Mouse (Mus musculus) ovary, postnatal 36 days (tissue): ENCODE data around the gene Trmu.
"Not testable (repeated sequence)": the region's sequence is repeated elsewhere in the genome, so short reads cannot be mapped to it uniquely, and the experiment has no call there.

Experiments
- DNase-seq: peaks from one replicate; pipeline ENCODE4 v3.0.0; 2022; ENCODE audit warnings: low spot score, mixed read lengths

The Trmu gene

GRCm38 (mm10) chr15:85878848-85879497 is at the start of gene Trmu:
Gene Trmu (plus strand): TSS chr15:85879312.
- DNase-seq, result peak; percentile 89

DNA sequence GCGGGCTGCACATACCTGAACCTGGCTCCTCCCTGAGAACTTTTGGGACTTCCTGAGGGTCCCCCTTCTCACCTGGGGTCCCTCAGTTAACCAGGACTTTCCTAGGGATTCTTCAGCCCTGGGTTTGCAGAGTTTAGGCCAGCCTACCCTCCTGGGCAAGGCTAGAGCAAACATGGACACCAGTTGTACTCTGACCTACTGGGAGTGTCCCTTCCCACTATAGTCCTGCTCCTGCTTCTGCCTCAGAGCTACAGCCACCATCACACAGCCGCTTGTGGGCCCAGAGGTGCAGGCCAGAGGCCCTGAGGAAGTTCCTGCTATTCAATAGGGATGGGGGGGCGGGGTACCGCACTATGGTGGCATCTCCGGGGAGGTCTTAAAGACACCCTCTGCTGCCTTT is 49.6 kb upstream of the Trmu start:
- DNase-seq, result no peak

DNA sequence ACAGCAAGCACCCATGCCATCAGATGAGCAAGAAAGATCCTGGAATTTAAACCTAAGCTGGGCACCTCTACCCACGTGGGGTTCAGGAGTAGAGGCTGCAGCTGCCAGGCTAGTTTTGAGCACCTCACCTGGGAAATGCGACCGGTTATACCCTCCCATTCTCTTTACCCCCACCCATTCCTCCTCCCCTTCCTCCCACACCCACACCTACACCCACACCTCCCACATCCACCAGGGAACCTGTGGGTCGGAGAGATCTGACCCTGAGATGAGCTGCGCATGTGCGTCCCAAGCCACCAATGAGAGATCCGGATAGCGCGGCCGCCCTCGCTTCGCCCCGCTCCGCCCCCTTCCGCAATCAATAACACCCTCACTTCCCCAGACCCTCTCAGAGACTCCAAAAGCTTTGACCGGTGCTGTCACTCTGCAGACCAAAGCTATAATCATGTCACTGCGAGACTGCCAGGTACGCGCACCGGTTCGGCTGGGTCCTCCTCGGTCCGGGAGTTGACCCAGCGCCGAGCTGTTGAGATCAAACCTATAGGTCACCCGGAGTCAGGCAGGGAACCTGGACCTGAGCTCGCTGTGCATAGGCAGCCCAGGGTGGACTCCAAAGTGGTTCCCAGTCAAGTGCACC is 47.0 kb upstream of the Trmu start, which contains the start of gene Ttc38:
Ttc38 (plus strand) TSS at position 353 of the 637 bp plus-strand sequence.
- peak; percentile 79 for DNase-seq

DNA sequence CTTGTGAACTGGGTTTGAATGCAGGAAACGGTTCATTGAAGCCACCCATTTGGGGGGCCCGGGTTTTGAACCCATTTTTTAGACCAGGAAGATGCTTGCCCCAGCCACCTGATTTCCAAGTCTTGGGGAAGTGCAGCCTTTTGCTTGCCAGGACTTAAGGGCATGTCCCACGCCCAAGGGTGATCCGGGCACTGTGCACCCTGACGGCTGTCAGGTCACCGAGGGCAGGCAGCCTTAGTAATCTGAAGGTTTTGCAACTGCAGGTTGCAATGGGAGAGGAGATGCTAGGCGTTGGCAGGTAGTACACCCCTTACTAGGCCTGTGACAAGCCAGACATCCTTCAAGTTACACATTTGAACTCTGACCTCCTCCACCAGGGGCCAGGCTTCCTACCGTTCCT is 46.5 kb upstream of the Trmu start:
- DNase-seq, result no peak

GRCm38 (mm10) chr15:85835335-85835734 is 43.8 kb upstream of the Trmu start:
- DNase-seq, result no peak

DNA sequence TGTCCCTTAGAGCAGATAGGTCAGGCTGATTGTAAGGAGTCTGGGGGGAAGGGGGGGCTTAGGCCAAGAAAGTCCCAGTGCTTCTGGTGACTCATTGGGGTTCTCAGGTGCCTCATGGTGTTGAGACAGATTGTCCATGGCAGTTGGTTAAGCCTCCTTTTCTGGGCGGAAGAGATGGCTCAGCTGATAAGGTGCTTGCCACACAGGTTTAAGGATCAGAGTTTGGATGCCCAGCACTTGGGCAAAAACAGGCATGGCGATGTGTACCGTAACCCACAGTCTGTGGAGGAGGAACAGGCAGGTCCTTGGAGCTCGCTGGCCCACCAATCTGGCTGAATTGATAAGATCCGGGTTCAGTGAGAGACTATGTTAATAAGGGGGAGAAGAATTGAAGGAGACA is 42.2 kb upstream of the Trmu start:
- DNase-seq, result no peak

DNA sequence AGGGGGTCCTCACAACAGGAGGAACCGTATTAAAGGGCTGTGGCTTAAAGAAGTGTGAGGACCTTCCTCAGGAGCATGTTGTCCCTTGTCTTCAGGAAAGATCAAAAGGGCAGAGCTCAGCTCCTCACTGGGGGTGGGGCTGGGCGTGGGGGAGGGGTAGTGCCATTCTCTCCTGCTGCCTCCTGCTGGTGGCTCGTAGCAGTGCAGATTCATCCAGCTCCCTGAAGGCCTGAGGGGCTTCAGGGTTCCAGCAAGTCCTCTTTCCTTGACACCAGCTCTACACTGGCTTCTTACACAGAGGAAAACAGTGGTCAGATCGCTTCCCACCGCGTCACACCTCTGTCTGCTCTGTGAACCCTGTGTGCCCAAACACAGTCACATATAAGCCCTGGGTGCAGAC is 38.1 kb upstream of the Trmu start:
- DNase-seq, result no peak

- DNase-seq, result no peak
Measured at GRCm38 (mm10) chr15:85841796-85842360, 37.2 kb upstream of the Trmu start.

- no peak for DNase-seq
Measured at GRCm38 (mm10) chr15:85845071-85845470, 34.0 kb upstream of the Trmu start.

GRCm38 (mm10) chr15:85851656-85852392 is 27.3 kb upstream of the Trmu start:
- no peak for DNase-seq

DNA sequence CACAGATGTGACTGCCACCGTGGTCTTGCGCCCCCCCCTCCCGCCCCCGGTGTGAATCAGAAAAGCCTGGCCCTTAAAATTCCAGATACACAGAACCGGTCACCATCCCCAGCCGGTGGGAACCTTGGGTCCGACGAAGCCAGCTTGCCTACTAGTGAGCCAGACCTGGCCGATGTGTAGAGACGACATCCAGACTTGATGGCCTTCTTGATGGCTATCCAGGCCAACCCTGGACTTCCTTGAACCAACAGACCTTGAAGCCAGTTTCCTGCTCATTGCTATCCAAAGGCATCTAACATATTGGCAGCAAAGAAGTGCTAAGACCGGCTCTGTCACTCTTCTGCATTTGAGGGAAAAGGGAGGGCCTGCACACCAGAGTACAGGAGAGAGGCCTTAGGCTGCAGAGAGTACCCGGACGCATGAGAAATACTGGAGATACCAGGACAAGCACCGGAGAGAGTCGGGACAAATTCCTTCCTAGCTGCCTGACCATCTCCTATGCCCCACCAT is 20.1 kb upstream of the Trmu start:
- no peak for DNase-seq

DNA sequence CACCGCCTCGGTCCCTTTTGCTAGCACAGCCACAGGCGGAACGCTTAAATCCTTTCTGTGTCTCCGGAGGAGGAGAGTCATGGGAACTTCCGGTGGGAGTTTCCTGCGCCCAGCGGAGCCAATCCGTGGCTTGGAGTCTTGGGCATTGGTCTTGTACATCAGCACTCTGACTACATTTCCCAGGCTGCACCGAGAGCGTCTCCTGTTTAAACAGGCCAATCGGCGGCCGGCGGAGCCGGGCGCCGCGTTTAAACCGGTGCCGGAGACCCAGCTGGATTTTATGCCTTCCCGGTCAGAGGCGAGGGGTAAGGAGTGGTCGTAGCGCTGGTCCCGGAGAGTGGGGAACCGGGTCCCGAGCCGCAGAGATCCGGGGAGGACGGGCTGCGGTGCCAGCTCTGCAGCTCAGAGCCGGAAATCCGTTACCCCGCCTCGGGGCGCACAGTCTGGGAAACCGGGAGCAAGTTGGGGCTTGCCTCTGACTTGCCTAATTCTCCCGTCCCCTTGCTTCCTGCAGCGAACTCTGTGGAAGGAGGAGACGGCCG is 19.6 kb upstream of the Trmu start, which contains the start of gene Gtse1:
Gtse1 (plus strand) TSS at position 256 of the 542 bp plus-strand sequence.
- peak; percentile 89 for DNase-seq

GRCm38 (mm10) chr15:85865913-85866312 is 13.2 kb upstream of the Trmu start:
- not testable (repeated sequence) for DNase-seq

DNA sequence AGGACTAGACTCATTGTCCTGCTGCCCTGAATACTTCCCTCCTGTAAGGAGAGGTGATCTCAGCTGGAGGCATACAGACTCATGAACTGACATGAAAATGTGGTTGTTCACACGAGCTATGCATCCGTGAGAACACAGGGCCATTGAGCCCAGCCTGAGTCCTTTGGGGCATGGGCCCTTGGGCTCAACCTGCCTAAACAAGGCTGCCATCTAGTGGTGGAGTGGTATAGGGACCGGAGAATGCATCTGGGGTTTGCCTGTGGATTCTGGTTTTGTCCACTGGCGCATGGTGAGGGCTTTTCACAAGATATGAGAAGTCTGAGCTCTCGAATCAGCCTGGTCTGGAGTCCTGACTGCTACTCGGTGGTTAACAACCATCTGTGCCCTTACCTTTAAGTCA is 11.4 kb upstream of the Trmu start:
- peak; percentile 55 for DNase-seq

DNA sequence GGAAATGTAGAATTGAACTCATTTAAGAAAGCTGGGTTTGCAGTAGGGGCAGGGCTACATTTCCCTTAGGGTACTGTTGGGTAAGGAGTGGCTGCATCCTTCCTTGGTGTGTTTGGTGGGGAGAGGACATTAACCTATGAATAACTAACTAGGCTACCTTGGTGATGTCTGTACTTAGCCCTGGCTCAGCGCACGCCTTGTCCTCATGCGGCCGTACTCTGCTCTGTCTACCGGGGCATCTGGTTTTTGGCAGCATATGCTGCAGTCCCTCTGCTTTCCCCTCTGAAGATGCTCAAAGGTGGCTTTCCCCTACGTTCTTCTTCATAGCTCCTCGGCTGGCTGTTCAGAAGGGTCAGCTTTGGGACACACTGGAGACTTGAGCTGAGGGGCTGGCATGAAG is 1.8 kb upstream of the Trmu start:
- no peak for DNase-seq

GRCm38 (mm10) chr15:85879498-85879895 is 385 bp downstream of the Trmu start:
- no peak for DNase-seq

- no peak for DNase-seq
Measured at GRCm38 (mm10) chr15:85885606-85886005, 6.5 kb downstream of the Trmu start.

DNA sequence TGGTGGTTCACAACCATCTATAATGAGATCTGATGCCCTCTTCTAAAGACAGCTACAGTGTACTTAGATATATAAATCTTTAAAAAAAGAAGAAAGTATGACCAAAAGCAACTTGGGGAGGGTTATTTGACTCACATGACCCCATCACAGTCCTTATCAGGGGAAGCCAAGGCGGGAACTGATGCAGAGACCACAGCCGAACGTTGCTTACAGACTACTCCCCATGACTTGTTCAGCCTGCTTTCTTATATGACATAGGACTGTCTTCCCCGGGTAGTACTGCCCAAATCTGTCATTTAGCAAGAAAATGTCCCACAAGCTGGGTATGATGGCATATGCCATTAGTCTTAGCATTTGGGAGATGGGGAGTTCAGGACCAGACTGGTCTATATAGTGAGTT is 10.1 kb downstream of the Trmu start:
- DNase-seq, result no peak

GRCm38 (mm10) chr15:85891971-85892370 is 12.9 kb downstream of the Trmu start:
- DNase-seq, result no peak

GRCm38 (mm10) chr15:85892498-85893118 is 13.5 kb downstream of the Trmu start:
- DNase-seq, result no peak

DNA sequence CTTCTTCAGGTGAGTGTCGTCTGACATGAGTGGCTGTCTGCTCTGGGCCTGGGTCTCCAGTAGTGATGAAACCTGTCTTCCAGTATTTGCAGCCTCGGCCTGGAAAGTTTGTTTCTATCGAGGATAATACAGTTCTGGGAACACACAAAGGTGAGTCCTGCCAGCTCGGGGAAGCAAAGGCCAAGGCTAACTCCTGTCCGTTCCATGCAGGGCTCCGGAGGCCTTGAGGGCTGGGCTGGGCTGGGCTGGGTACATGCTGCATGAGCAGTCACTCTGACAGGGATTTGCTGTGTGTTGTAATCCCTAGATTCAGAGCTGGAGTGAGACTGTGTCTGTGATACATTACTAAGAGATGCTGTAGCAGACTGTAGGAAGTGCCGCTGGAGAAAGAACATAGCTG is 14.8 kb downstream of the Trmu start:
- DNase-seq, result no peak

- DNase-seq, result peak; percentile 78
Measured at GRCm38 (mm10) chr15:85896284-85896683, 17.2 kb downstream of the Trmu start.
